Mouse (Mus musculus): Measurements from ENCODE around the gene Abr. TPM values are rescaled to one million over a fixed set of nuclear protein-coding genes. Genes with fewer than 3 reads are reported as not detected.
A peak's percentile ranks its signal among the peaks of the same experiment; 100 is the strongest.

The Abr gene
- total RNA-seq, 2 experiments from 2014 or later = 267 to 280 TPM

DNA sequence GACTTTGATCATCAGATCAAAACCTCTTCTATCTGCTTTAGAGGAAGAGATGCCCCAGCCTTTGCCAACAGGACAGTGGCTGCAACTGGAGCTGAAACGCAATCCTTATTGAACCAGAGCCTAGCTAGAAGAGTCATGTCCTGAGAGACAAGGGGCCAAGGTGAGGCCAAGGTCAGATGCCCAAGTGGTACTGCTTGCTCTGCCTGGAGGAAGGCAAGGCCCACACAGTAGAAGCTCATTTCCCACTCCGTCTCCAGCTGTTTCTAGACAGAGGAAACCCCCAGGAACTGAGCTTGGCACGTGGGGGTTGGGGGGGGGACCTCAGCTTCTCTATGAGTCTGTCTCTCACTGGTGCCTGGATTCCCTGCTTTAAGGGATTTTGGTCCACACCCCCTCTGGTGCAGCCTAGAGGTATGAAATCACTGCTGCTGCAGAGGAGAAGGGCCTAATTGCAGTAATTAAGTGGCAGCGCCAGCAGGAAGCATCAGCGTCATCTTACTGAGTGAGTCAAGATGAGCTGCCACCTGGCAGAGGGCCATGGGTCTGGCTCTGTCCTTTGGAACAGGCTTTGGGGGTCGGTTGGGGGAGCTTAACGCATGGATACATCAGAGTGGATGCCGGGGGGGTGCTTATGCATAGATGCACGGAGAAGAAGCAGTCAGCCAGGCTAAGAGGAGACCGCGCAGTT lies 152.7 kb downstream of the Abr start:
- DNase-seq = peak; percentile 90
- intact Hi-C loops (cut with DNase I) = no loop called here

DNA sequence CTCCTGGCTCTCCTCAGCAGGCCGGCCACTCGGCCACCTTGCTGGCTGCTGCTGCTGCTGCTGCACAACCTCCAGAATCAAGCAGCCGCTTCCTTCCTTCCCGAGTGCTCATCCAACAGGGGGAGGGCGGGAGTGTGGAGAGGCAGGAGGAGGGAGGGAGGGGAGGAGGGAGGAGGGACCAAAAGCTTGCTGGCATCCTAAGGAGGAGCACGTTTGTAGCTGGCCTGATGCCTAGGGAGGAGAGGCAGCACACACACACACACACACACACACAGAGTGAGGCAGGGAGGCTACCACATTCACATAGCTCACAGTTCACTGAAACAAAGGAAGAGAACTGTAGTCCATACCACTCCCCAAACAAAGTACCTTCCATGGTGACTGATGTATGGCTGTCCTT lies 153.8 kb downstream of the Abr start:
- intact Hi-C loops (cut with DNase I) = no loop called here
- DNase-seq = peak; percentile 84

DNA sequence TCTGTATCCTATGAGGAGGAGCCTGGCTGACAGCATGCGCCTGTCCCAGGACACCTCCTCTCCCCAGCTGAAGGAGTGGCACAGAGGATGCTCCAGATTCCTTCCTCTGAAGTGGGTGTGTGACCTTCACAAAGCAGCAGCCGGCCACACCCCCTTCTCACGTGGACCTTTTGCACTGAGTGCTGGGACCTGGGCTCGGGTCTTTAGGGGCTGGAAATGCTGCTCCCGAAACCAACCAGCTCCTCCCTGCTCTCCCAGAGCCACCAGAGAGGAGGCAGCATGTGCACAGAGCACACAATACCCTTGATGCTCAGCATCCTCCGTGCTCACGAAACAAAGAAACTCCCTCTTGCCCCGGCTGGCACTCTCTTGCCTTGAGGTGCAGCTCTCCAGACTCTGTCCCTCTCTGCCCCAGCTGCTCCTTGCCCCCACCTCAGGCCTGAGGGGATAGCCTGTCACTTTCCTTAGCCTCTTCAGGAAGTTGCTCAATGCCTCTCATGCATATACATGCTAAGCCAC lies 154.6 kb downstream of the Abr start:
- intact Hi-C loops (cut with DNase I) = no loop called here
- no peak for DNase-seq

DNA sequence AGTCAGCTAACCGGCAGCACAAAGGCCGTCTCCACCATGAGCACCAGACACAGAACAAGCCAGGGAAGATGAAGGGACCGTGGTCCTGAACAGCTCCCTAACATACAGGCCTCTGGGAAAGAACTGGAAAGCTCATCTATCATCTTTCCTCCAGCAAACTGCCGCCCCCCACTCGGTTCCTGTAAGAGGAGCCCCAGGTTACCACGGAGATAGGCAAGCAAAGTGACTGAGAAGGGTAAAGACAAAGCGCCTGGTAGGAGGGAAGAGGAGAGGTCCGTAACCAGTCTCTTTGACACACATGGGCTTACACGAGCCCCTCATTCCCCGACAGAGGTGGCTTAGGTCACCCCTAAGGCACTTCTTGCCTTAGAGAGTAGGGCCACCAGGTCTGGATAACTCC lies 155.0 kb downstream of the Abr start:
- intact Hi-C loops (cut with DNase I) = no loop called here
- DNase-seq = no peak

DNA sequence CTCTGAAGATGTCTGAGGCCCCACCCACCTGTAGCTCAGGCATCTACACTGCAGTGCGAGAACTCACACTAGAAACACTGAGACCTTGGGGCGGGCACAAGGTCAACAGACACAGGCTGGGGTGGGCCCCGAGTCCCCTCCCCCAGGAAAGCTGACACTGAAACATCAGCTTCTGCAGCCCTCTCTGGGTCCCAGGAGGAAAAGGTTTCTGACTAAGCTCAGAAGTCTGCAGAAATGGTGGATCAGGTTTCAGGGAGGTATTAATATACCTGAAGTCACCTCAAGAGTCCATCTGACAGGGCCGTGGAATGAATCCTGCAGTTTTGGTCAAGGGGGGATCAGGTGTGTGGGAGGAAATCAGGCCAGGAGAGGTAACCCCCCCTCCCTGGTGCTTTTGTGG lies 156.2 kb downstream of the Abr start:
- intact Hi-C loops (cut with DNase I) = no loop called here
- DNase-seq = no peak

DNA sequence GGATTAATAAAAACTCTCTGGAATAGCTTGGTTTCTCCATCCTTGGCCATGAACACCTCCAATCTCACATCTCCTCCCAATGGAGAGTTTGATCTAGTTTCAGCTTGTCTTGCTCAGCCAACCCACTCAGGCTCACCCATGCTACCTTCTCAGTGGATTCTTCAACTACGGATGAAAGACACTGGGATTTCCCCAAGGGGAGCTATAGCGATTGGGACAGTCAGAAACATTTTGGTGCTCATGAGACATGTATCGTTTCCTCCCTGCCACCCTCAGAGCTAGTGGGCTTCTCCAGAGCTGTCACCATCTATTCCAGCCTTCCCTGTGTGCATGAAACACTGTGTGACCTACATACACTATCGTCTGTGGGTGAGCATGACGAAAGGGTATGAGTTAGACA lies 160.4 kb downstream of the Abr start:
- DNase-seq = no peak
- intact Hi-C loops (cut with DNase I) = loop anchor here (5.0 kb wide), 1 partner anchor 36 kb away; no protein-coding TSS in a partner anchor

DNA sequence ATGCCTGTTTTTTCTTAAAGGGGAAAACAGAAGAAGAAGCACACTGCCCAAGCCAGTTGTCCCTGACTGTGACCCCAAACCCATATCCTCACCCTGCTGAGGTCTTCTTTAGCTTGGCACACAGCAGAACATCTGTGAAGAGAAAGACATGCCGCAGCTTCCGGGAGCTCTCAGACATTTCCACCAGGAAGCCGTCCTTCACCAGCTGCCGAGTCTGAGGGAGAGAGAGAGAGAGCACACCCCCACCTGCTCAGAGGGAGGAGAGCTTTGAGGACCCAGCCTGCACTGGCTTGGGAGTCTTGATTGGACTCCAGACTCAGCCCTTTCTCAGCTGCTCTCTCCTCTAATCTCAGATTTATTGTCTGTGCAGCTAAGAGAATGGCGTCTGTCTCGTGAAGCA lies 160.9 kb downstream of the Abr start:
- intact Hi-C loops (cut with DNase I) = loop anchor here (5.0 kb wide), 1 partner anchor 36 kb away; no protein-coding TSS in a partner anchor
- no peak for DNase-seq

DNA sequence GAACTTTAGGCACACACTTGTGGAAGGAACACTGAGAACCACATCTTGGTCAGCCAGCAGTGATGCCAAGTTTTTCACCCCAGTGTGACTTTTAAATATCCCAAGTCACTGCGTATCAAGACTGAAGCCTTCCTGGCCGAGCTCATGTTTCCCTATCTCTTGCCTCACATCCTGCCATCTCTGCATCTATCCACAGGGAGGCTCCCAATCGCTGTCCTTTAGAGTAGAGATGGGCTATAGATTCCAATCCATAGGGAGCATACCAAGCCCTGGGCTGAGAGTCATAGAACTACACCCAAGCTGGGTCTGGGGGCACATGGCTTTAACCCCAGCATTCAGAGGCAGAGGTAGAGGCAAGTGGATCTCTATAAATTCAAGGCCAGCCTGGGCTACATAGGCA lies 162.6 kb downstream of the Abr start:
- intact Hi-C loops (cut with DNase I) = no loop called here
- no peak for DNase-seq

DNA sequence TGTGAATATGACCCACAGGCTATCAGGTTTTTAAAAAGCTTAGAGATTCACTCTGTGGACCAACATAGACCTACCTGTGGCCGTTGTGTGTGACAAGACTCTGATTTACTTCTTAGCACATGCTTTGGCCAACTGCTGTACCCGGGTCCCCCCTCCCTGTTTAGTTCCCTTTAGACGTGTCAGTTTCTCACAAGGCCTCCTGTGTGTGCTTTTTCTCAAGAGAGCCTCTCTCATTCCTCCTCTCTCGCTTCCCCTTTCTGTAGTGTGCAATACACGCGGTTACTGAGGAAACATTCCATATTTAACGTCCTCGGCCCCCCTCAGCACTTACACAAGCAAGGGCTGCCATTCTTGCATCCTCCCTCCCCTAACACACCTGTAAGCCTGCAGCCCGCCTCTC lies 163.4 kb downstream of the Abr start:
- no peak for DNase-seq
- intact Hi-C loops (cut with DNase I) = no loop called here

DNA sequence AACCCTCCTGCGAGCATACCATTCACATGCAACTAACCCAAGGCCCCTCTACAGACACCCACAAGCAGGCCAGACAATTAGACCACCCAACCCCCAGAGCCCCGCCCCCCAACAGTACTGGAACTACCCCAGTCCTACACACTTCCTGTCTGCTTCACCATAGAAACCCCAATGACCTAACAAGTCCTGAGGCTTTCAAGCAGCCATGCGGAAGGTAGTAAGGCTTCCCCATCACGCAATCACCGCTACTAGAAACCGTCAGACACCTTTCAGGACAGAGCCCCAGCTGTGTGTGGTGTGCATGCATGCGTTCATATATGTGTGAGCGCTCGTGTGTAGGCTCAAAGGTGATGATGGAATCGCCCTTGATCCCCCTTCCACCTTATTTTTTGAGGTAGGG lies 165.2 kb downstream of the Abr start:
- DNase-seq = no peak
- intact Hi-C loops (cut with DNase I) = no loop called here

DNA sequence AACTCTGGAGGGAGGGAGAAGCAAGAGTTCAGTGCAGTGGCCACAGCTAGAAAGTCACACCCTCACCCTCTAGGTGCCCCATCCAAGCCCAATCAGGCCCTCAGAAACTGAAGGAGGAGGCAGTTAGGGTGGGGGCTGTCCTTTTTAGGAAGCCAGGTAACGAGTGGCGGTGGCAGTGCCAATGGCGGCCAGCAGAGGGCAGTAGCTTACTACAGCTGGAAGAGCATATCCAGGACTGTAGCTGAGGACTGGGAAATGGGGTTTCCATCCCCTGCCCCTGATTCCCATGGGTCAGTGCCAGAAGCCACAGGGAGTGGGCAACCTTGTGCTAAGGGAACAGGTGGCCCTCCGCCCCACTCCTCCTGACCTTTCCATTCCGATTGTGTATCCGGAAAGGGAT lies 165.9 kb downstream of the Abr start:
- intact Hi-C loops (cut with DNase I) = no loop called here
- peak; percentile 92 for DNase-seq

DNA sequence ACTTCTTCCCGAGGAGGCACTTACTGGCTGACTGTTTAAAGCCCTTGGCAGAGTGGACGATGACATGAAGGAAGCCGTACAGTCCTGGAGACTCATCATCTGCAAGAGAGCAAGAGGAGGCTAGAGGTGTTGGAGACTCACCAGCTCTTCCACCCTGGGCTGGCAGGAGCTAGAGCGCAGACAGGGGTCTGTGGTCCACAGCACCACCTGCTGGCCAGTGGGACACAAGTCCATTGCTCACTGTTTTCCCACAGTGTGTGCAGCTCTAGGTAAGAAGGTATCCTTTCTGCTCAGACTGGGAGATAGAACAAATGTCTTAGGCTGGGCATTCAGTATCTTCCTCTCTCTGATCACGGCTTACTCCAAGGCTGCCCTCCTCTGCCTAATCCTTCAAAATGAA lies 167.6 kb downstream of the Abr start:
- intact Hi-C loops (cut with DNase I) = loop anchor here (2.0 kb wide), 1 partner anchor 44 kb away; no protein-coding TSS in a partner anchor
- peak; percentile 84 for DNase-seq

DNA sequence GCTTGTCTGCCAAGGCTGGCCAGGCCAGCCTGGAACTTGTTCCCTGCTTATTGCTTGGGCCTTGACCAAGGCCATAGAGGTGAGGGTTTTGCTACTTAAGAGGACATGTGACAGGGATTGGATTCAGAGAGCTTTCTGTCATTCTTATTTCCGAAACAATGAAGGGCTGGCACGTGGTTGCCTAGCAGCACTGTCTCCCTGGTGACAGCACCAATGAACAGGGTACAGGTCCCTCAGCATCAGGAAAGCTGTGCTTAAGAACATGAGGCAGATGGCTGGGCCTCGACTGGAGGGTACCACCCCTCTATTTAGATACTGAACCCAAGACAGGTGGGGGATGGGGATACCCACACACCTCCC lies 171.9 kb downstream of the Abr start:
- no peak for DNase-seq
- intact Hi-C loops (cut with DNase I) = no loop called here

DNA sequence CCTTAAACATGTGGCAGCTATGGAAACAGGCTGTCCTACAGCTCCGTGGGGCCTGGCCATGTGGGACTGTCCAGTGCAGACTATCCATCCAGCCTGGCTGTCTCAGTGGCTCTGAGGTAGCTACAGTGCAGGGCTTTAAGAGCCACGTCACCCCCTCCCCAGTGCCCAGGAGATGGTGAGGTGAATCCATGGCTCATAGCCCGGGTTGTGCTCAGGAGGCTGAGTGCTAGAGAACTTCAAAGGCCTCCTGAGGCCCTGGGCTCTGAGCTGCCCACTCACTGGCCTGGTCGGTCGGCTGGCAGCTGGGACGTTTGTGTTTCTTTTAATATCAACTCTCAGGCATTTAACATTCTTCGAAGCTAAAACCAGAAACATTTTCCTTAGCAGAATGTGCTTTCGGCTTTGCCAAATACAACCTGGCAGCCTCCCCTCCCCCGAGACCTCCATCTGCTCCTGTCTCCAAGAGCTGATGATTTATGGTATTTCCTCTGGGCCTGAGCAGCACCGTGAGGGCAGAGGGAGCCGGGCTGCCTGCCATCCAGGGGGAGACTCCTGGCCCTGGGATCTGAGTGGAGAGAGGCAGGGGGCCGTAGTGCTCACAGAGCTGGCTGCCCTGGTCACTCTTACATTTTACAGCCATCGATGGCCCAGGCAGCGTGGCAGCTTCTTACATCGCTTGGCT lies 172.5 kb downstream of the Abr start:
- peak; percentile 86 for DNase-seq
- intact Hi-C loops (cut with DNase I) = no loop called here

DNA sequence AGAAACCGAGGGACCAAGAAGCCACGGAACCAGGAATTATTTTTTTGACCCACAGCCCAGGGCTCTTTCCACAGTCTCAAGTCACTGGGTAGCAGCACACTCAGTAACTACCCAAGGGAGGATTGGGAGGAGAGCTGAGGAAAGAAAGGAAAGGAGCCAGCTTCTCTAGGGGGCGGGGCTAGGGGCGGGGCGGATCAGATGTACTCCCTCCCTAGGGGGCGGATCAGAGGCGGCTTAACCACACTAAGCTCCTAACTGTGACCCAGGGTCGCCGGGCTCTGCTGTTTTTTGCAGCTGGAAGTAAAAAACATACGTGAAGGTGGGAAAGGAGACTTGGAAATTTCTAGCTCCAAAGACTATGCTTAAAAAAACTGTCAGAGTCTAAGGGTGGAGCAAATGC lies 175.9 kb downstream of the Abr start:
- intact Hi-C loops (cut with DNase I) = no loop called here
- no peak for DNase-seq

DNA sequence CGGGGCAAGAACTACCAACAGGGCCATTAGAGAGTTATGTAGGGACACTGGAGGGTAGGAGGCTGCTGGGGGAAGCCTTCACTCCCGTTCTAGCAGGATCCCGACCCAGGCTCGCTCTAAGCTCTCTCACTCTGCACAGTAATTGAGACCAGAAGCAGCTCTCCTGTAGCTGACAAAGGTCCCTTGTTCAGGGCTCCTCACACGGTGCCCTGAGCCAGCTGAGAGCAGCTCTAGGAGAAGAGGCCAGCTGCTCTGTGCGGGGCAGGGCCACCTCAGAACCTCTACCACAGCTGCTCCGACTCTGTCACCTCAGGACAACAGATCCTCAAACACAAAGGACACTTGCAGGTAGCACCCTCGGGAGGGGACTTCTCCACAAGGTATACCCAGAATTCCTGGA lies 176.7 kb downstream of the Abr start:
- no peak for DNase-seq
- intact Hi-C loops (cut with DNase I) = no loop called here

DNA sequence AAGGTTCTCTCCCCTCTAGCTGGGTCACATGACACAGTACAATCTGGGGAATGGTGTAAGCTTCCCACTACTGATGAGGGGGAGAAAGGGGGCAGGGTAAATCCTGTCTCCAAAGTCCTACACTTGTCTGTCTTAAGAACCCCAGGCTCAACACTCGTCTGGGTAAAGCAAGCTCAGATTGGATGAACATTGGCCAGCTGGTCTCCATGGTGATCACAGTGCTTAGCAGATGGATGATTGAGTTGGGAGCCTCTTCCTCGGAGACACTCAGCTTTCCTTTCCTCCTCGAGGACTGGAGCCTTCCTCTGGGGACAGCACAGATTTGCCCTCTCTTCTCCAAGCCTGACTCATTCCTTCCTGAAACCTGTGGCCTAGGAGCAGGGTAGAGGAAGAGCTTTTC lies 182.4 kb downstream of the Abr start:
- intact Hi-C loops (cut with DNase I) = no loop called here
- peak; percentile 53 for DNase-seq

DNA sequence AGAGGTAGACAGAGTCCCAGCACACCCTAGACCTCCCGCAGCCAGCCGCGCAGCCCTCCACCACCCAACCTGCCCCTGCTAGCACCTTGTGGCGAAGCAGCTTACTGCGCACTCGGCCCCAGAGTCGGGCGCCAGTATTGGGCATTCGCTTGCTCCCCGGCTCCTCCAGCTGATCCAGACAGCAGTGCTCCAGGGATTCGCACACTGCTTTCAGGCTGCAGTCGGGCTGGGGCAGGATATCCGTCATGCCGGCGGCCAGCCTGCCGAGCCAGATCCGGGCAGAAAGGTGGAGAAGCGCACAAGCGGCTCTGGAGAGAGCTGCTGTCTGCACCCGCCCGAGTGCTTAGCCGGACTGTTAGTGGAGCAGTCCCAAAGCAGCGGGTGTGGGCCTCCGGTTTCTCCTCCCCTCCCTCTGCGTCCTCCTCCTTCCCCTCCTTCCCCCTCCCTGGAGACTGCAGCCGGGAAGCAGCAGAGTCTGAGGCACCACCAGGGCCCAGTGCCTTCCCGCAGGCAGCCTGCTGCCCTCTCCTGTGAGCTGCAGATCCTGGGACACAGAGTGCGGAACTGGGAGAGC lies 185.2 kb downstream of the Abr start:
- DNase-seq = peak; percentile 63
- intact Hi-C loops (cut with DNase I) = no loop called here

DNA sequence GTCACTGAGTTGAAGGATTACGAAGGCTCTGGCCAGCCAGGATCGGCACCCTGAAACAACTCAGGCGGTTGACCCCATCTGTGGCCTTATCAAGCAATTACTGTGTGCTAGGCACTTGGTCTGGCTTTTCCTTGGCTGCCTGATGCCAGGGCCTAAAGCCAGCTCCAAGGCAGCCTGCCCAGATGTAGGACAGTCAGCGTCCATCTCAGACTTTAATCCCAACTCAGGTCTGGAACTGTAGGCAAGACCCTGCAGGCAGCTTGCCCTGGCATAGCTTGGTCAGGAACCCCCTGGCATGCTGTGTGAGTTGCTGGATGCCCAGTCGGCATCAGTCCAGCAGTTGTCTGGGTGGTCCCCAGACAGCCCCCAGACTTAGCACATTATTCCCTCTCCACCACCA lies 186.1 kb downstream of the Abr start:
- DNase-seq = peak; percentile 88
- intact Hi-C loops (cut with DNase I) = no loop called here

DNA sequence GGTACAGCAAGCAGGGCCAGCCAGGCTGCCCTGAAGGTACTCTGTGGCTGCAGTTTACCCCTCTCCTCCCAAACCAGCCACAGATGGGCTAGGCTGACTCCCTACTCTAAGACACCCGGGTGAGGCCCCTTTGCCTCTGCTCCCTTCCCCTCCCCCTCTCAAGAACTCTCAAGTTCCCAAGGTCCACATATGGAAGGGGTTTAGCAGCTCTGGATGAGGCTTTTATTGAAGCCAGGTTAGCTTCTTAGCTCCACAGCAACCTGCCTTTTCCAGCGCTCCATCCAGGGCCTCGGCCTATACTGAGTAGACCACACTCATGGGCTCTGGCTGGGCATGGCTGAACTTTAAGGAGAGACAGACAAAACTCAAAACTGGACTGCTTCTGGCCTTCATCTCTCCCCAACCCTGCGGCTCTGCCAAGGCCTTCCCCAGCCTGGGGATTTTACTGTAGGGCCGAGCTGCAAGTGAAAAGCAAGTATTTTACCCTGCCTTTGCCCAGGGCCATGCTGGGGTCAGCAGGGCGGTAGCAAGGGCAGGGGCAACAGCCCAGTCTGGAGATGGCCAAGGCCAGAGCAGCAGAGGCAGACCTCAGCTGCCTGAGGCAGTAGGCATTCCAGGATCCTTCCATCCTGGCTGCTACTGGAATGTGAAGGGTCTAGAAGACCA lies 192.0 kb downstream of the Abr start:
- intact Hi-C loops (cut with DNase I) = no loop called here
- no peak for DNase-seq

DNA sequence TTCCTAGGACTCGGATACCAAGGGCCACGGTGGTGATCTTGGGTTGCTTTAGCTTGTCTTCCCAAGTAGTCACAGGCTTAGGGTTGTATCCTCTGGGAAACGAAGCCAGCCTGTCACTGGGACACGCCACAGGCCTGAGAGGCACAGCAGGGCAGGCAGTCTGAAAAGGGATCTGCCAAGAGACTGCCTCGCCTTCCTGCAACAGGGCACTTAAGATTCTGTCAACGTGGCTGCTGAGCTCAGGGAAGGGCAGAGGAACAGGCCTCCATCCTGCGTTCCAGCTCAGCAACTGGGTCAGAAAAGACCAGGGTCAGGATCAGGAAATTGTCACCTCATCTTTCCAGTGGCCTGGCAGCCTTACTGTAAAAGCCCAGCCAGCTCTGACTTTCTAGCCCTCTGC lies 192.6 kb downstream of the Abr start:
- DNase-seq = peak; percentile 50
- intact Hi-C loops (cut with DNase I) = no loop called here

DNA sequence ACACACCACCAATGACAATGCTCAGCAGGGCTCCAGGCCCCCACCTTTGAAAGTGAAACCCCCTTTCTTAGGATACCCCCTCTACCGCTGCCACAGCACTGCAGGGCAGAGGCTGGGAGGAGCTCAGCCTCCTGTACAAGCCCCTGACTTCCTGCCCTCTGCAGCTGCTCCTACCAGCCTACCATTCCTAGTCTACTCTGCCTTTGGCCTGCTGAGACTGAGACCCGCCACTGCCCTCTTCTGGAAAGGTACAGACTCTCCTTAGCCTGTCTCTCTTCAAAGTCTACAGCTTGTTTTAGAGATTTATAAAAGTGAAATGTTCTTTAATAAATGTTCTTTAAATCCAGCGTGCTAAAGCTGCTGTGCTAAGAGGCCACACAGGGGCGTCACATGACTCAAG lies 193.1 kb downstream of the Abr start:
- intact Hi-C loops (cut with DNase I) = no loop called here
- DNase-seq = no peak

Data from left cerebral cortex, postnatal 4 days (tissue).